Mouse (Mus musculus) lung, adult 2 months (tissue): ENCODE results near the gene 4931409K22Rik.

Experiments used
- CTCF ChIP-seq: fragments of 200-500 bp; IDR thresholded peaks from 2 replicates; pipeline ENCODE4 v1.5.1; 2011; ENCODE audit warnings: mild to moderate bottlenecking, low read length, control low read depth; ENCODE audit not compliant: insufficient read depth
- POLR2A ChIP-seq: fragments of 200-500 bp; IDR thresholded peaks from 2 replicates; pipeline ENCODE4 v1.6.1; 2011; ENCODE audit warnings: low read depth, mild to moderate bottlenecking, control low read depth, low read length, borderline replicate concordance; ENCODE audit errors: extremely low read depth

DNA sequence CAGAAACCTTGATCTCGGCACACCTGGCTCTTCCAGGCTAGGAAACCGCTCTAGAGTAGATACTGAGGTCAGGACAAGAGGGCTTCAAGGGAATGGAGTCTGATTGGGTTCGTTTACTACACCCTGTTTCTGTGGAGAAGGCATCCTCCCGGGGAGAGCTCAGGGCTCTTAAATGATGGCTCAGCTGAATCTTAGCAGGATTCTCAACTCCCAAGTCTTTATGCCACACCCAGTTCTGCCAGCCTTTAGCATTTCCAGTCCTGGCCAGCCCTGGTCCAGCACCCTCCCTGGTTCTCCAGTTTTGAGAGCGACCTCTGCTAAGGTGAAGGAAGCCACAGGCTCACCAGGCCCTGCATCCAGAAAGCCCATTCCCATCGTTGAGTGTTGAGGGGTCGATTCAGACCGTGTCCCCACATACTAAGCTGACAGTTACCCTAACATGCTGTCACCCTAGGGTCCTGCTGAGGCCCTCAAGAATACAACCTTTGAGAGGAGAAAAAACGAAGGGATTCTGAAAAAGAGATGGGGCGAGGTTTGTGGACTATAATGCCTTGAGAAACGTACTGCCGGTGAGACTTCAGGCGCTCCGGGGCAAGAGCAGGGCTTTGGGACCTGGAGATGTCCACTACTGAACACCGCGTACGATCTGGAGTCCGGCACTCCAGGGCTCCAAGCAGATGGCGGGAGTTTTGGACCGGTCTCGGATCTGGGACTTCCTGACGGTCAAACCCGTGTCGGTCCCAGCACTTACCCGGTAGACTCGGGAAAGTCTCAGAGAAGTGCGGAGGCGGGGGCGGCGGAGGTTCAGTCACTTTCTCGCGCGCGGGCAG lies 31.0 kb downstream of the 4931409K22Rik start:
- TF ChIP-seq CTCF (no peak), POLR2A (no peak)
